Mouse (Mus musculus): ENCODE measurements around the gene Gabbr1.

DNA sequence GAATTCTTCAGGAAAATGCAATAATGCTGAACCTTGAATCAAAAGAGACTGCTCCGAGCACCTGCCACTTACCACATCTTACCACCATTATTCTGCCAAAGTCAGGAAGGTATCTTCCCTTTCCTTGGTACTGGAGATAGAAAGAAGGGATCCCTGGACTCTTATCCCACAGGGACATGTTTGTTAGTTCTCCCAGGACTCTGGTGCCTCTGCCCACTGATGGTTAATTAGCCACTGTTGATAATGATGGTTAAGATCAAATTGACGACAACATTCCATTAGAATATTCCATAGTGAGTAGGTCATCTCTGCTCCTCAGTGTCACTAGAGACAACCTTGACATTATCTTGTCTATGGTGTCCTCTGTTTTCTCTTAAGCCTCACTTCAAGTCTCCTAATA, 74.2 kb downstream of the Gabbr1 start, which contains the start of gene Olfr92:
- TF ChIP-seq CTCF (IDR thresholded peaks at IDR 0.05; ENCODE audit: control insufficient read depth, insufficient read depth, insufficient read length) (no peak), MYOD1 (IDR thresholded peaks at IDR 0.05; ENCODE audit: control insufficient read depth, insufficient read length, low read depth) (no peak), USF1 (IDR thresholded peaks at IDR 0.05; ENCODE audit: low read depth) (no peak)
